Mouse (Mus musculus) B cell, adult 67 days (primary cell): ENCODE results near the gene Zfp661. TPM values are rescaled to one million over a fixed set of nuclear protein-coding genes. Genes with fewer than 3 reads are reported as not detected.

Experiments used
- total RNA-seq, 2 experiments: library from RNA; stranded (reverse); gene quantifications; 4 replicates each; pipeline ENCODE4 v1.2.4; 2023

Zfp661 gene
- 1 to 10 TPM; 6.6 to 7.4 TPM for total RNA-seq

GRCm38 (mm10) chr2:127586694-127587513 is at the start of gene Zfp661, which contains the start of gene Mrps5:
Gene Zfp661 (minus strand): TSS chr2:127587094.
Gene Mrps5 (plus strand): TSS chr2:127587222.

GRCm38 (mm10) chr2:127541185-127541584 is 45.7 kb downstream of the Zfp661 start, which contains the start of gene Prom2:
Gene Prom2 (minus strand): TSS chr2:127541467.

Other genes starting within 250 kb of the Zfp661 start
- under 1 TPM; 0.38 to 0.83 TPM for gene Astl, start 248.5 kb downstream of the Zfp661 start, total RNA-seq
- gene Adra2b, start 223.9 kb downstream of the Zfp661 start, total RNA-seq, result not detected
- 1 to 10 TPM in 1 of 2 experiments, not detected in 1; 1.1 TPM for gene Gpat2, start 161.9 kb downstream of the Zfp661 start, total RNA-seq
- gene Fahd2a, start 142.5 kb downstream of the Zfp661 start, total RNA-seq, result 10 to 100 TPM in 1 of 2 experiments, 1 to 10 TPM in 1; 8.3 to 20.3 TPM
- gene Kcnip3, start 65.0 kb downstream of the Zfp661 start, total RNA-seq, result not detected
- gene Prom2, start 45.6 kb downstream of the Zfp661 start, total RNA-seq, result not detected
- 10 to 100 TPM; 82.4 to 87.1 TPM for gene Mrps5, start 128 bp upstream of the Zfp661 start, total RNA-seq
- not detected for gene Mal, start 69.6 kb upstream of the Zfp661 start, total RNA-seq
- gene Mall, start 142.8 kb upstream of the Zfp661 start, total RNA-seq, result under 1 TPM; 0.61 to 0.92 TPM
- 1 to 10 TPM; 1.3 to 1.4 TPM for gene Nphp1, start 201.8 kb upstream of the Zfp661 start, total RNA-seq
- 10 to 100 TPM; 11.3 to 15.2 TPM for gene Mtln, start 205.4 kb upstream of the Zfp661 start, total RNA-seq
- under 1 TPM in 1 of 2 experiments, not detected in 1; 0.55 TPM for gene Bub1, start 244.8 kb upstream of the Zfp661 start, total RNA-seq